Mouse (Mus musculus) lung, postnatal 0 days (tissue): ENCODE measurements at regions not wholly inside any gene's neighbourhood (a gene's known extent, or its start where the extent isn't known, plus 50 kb on each side); places are given as distances from the start of the nearest gene placed in this dataset.

ENCODE experiments used
- CTCF ChIP-seq: IDR thresholded peaks from 2 replicates; pipeline ENCODE4 v1.5.1; 2016; ENCODE audit warnings: antibody characterized with exemption, mild to moderate bottlenecking
- EP300 ChIP-seq: IDR thresholded peaks from 2 replicates; pipeline ENCODE4 v1.6.1; 2016; ENCODE audit warnings: antibody characterized with exemption, mild to moderate bottlenecking, control low read depth

- TF ChIP-seq CTCF = no peak
- no peak for TF ChIP-seq EP300
Measured at GRCm38 (mm10) chr5:97257106-97257505, 135.1 kb downstream of the Naa11 start.
